In genomic region chr16:95964427-95965023, GRCm38 (mm10) we compare ENCODE assay signal across 8 mouse cellular contexts. TPM values are rescaled to one million over a fixed set of nuclear protein-coding genes. Genes with fewer than 3 reads are reported as not detected.
DNase-seq lines count a peak whose midpoint lies in the region; ATAC-seq lines count a peak whose summit lies in the region.

No protein-coding gene starts in this region.

- peak; percentile 50; the same call in 1 of the 2 replicates for ATAC-seq in frontal cortex, adult (ENCODE audit: low TSS enrichment)
- no peak for ATAC-seq in neural tube, embryonic 15.5 days (ENCODE audit: low FRiP score)
- ATAC-seq in megakaryocyte progenitor cell, adult 5-6 weeks (replicated peaks; ENCODE audit: poor library complexity) = peak; percentile 80
- ATAC-seq in midbrain, embryonic 16.5 days = no peak

- no peak overlapping the region for H3K9ac ChIP-seq in neural tube, embryonic 15.5 days (replicated peaks)
- H3K9ac ChIP-seq in midbrain, embryonic 16.5 days (ENCODE audit: low read depth, low read length) = no peak overlapping the region

- H3K9me3 ChIP-seq in neural tube, embryonic 15.5 days (replicated peaks) = no peaks in the 10 kb centered on the region
- no peaks in the 10 kb centered on the region for H3K9me3 ChIP-seq in midbrain, embryonic 16.5 days (replicated peaks; ENCODE audit: control insufficient read depth, low read length, poor library complexity, severe bottlenecking)

- H3K4me2 ChIP-seq in neural tube, embryonic 15.5 days = no peak overlapping the region
- H3K4me2 ChIP-seq in midbrain, embryonic 16.5 days (ENCODE audit: low read length) = no peak overlapping the region

- no peak overlapping the region for H3K4me3 ChIP-seq in neural tube, embryonic 15.5 days (replicated peaks)
- no peak overlapping the region for H3K4me3 ChIP-seq in midbrain, embryonic 16.5 days (ENCODE audit: low read depth, low read length)

- no peak overlapping the region for H3K27ac ChIP-seq in neural tube, embryonic 15.5 days (replicated peaks)
- H3K27ac ChIP-seq in midbrain, embryonic 16.5 days (ENCODE audit: low read length) = no peak overlapping the region

- H3K4me1 ChIP-seq in neural tube, embryonic 15.5 days = peaks cover 5% of the 10 kb centered on the region; the same call in 1 of the 2 replicates
- no peaks in the 10 kb centered on the region for H3K4me1 ChIP-seq in midbrain, embryonic 16.5 days (ENCODE audit: control insufficient read depth, insufficient read depth, low read length)

- intact Hi-C loops in heart, postnatal 14 days (cut with DNase I) = loop anchor here (2.0 to 10.0 kb wide), 4 partner anchors 317 to 770 kb away; no protein-coding TSS in a partner anchor

- no peak for DNase-seq in frontal cortex, postnatal 25 days (ENCODE audit: low spot score in 2 of 2)
- peak; percentile 31 for DNase-seq in neural tube, embryonic 10.5 days (ENCODE audit: extremely low spot score, low spot score)
- peak; percentile 37 for DNase-seq in c-Kit-positive CD71-positive TER-119-positive erythroid progenitor cells, embryonic 14.5 days (ENCODE audit: low spot score)
- DNase-seq in heart, postnatal 14 days = peak; percentile 31 to 69

- no peaks in the 10 kb centered on the region for H3K36me3 ChIP-seq in neural tube, embryonic 15.5 days
- no peaks in the 10 kb centered on the region for H3K36me3 ChIP-seq in midbrain, embryonic 16.5 days (ENCODE audit: control insufficient read depth, insufficient read depth, low read length)

- H3K27me3 ChIP-seq in neural tube, embryonic 15.5 days (replicated peaks) = no peaks in the 10 kb centered on the region
- no peaks in the 10 kb centered on the region for H3K27me3 ChIP-seq in midbrain, embryonic 16.5 days (ENCODE audit: control insufficient read depth, insufficient read depth, low read depth, low read length)

- WGBS in neural tube, embryonic 15.5 days = 48% methylated on average over 11 of the region's 11 CpGs
- WGBS in midbrain, embryonic 16.5 days = 53% methylated on average over 11 of the region's 11 CpGs

RNA-seq across cellular contexts. Expression of gene Psmg1, which starts 26.2 kb away (rescaled TPM):
- 72.0 and 74.6 TPM in 2 replicates for polyA plus RNA-seq in neural tube, embryonic 15.5 days (2015; fragmentation: Nextera tagmentation; extraction: Ambion mirVana)
- total RNA-seq in heart, postnatal 14 days (2021) = 10 to 100 TPM; 21.5 to 24.4 TPM
- total RNA-seq in megakaryocyte progenitor cell, adult 5-6 weeks (2015) = 66.7 and 70.7 TPM in 2 replicates
- total RNA-seq in megakaryocyte progenitor cell, adult 5-6 weeks (2017) = 83.0 and 104 TPM in 2 replicates
- polyA plus RNA-seq in midbrain, embryonic 16.5 days (2015; fragmentation: Nextera tagmentation; extraction: Ambion mirVana) = 61.6 and 68.3 TPM in 2 replicates

Comparison
In these comparisons a context has a peak if more than half of its experiments do, and no peak if none do; other contexts are left out.
1. ATAC-seq: peak in frontal cortex, adult (single experiment) and megakaryocyte progenitor cell, adult 5-6 weeks (single experiment); none in neural tube, embryonic 15.5 days (single experiment) and midbrain, embryonic 16.5 days (single experiment).
2. DNase-seq: peak in neural tube, embryonic 10.5 days (single experiment), c-Kit-positive CD71-positive TER-119-positive erythroid progenitor cells, embryonic 14.5 days (single experiment) and heart, postnatal 14 days (2 of 2); none in frontal cortex, postnatal 25 days (0 of 2).